Mouse (Mus musculus): ENCODE data around the gene Coro7.

Coro7 gene

GRCm38 (mm10) chr16:4679121-4680018, at the start of gene Coro7:
Gene Coro7, minus strand, starts transcription at chr16:4679777.
- DNase-seq (ENCODE audit: low read depth), result peak; percentile 98

- DNase-seq (ENCODE audit: low read depth), result peak; percentile 88
Observed at GRCm38 (mm10) chr16:4727963-4728362, 48.4 kb upstream of the Coro7 start.

- DNase-seq (ENCODE audit: low read depth), result no peak
Observed at GRCm38 (mm10) chr16:4727526-4727925, 47.9 kb upstream of the Coro7 start.

- DNase-seq (ENCODE audit: low read depth), result peak; percentile 57
Observed at GRCm38 (mm10) chr16:4726528-4727128, 47.1 kb upstream of the Coro7 start.

- DNase-seq (ENCODE audit: low read depth), result peak; percentile 92
Observed at GRCm38 (mm10) chr16:4725780-4726527, 46.4 kb upstream of the Coro7 start, which contains the start of gene Hmox2. Gene Hmox2, plus strand, starts transcription at chr16:4726361.

GRCm38 (mm10) chr16:4725266-4725665, 45.7 kb upstream of the Coro7 start:
- no peak for DNase-seq (ENCODE audit: low read depth)

- DNase-seq (ENCODE audit: low read depth), result peak; percentile 74
Observed at GRCm38 (mm10) chr16:4722915-4723209, 43.3 kb upstream of the Coro7 start.

GRCm38 (mm10) chr16:4722128-4722914, 42.7 kb upstream of the Coro7 start:
- DNase-seq (ENCODE audit: low read depth), result peak; percentile 65

- DNase-seq (ENCODE audit: low read depth), result peak; percentile 94
Observed at GRCm38 (mm10) chr16:4718753-4719518, 39.4 kb upstream of the Coro7 start, which contains the start of gene Nmral1. Gene Nmral1, minus strand, starts transcription at chr16:4719356.

- DNase-seq (ENCODE audit: low read depth), result no peak
Observed at GRCm38 (mm10) chr16:4717866-4718265, 38.3 kb upstream of the Coro7 start.

GRCm38 (mm10) chr16:4713861-4714710, 34.5 kb upstream of the Coro7 start:
- DNase-seq (ENCODE audit: low read depth), result no peak

- no peak for DNase-seq (ENCODE audit: low read depth)
Observed at GRCm38 (mm10) chr16:4711173-4711572, 31.6 kb upstream of the Coro7 start.

- DNase-seq (ENCODE audit: low read depth), result no peak
Observed at GRCm38 (mm10) chr16:4705541-4705940, 26.0 kb upstream of the Coro7 start.

GRCm38 (mm10) chr16:4702646-4703045, 23.1 kb upstream of the Coro7 start:
- DNase-seq (ENCODE audit: low read depth), result no peak

- DNase-seq (ENCODE audit: low read depth), result no peak
Observed at GRCm38 (mm10) chr16:4701211-4701610, 21.6 kb upstream of the Coro7 start.

GRCm38 (mm10) chr16:4689371-4689770, 9.8 kb upstream of the Coro7 start:
- peak; percentile 42 for DNase-seq (ENCODE audit: low read depth)

- DNase-seq (ENCODE audit: low read depth), result no peak
Observed at GRCm38 (mm10) chr16:4684457-4684791, 4.8 kb upstream of the Coro7 start.

- peak; percentile 97 for DNase-seq (ENCODE audit: low read depth)
Observed at GRCm38 (mm10) chr16:4683581-4684456, 4.2 kb upstream of the Coro7 start.

- no peak for DNase-seq (ENCODE audit: low read depth)
Observed at GRCm38 (mm10) chr16:4683193-4683580, 3.6 kb upstream of the Coro7 start.

Measured in 416B (cell line).